Mouse (Mus musculus): ENCODE measurements around the gene Sp9.

Gene Sp9

DNA sequence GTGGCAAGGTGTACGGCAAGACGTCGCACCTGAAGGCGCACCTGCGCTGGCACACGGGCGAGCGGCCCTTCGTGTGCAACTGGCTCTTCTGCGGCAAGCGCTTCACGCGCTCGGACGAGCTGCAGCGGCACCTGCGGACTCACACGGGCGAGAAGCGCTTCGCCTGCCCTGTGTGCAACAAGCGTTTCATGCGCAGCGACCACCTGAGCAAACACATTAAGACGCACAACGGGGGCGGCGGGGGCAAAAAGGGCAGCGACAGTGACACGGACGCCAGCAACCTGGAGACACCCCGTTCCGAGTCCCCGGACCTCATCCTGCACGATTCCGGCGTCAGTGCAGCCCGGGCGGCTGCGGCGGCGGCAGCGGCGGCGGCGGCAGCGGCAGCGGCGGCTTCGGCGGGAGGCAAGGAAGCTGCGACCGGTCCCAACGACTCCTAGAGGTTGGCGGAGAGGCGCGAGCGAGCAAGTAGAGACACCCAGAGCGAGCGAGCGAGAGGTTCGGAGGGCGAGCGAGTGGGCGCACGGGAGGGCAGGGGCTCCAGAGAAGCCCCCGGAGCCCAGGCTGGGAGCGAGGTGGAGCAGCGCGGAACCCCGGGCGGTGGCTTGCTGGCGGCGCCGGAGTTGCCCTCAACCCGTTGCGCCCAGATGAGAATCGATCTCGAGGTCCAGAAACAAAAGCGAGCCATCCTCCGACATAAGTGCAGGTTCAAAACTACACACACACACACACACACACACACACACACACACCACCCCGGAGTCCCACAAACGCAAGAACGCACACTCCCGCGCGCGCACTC is 2.6 kb downstream of the Sp9 start:
- DNase-seq (ENCODE audit: low spot score): no peak

DNA sequence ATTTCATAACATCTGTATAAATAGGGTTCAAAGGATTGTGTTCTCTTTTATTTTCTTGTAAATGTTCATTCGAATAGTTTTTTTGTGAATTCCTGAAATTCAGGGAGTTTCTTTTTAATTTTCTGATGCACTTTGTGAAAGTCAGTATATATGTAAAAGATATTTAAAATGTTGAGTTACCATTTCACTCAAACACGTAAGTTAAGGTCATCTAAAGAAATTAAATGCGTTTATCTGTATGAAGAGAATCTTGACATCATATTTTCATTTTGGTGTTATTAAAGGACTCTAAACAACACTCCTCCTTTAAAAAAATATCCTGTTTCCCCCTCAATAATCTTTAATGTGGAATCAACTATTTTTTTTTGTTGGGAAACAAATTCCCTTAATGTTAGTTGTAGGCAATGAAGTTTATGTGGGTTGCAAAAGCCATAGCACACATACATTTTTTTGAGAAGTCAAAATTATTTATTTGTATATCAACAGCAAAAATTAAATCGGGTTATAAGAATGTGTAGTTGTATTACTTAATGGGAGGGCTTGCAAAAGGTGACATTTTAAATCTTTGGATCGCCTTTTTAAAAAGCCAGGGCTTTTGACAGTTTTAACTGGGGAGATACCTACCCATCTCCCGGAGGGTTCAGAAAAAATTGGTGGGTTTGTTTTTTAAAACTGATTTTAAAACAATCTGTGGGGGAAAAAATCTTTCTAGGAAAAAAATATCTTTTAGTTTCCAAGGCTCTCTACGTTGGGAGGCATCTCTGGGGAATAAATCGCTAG is 3.7 kb downstream of the Sp9 start:
- DNase-seq (ENCODE audit: low spot score): no peak

DNA sequence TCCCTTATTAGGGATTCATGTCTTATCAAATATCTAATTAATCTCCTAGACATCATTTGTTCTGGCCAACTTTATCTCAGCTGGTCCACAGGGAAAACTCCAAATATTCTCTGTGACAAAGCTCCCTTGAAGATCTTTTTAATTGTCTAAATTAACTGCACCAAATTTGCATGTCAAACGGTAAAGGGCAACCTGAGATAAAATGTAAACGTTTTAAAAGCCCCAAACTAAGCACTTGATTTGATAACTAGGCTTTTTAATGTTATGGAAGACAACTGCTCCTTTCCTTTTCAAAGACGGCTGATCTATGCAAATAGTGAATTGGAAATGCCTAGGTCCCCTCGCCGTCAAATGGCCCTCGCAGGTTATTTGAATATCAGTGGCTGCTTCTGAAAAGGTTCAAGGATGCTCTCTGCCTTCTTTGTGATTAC is 4.4 kb downstream of the Sp9 start:
- DNase-seq (ENCODE audit: low spot score): no peak

DNA sequence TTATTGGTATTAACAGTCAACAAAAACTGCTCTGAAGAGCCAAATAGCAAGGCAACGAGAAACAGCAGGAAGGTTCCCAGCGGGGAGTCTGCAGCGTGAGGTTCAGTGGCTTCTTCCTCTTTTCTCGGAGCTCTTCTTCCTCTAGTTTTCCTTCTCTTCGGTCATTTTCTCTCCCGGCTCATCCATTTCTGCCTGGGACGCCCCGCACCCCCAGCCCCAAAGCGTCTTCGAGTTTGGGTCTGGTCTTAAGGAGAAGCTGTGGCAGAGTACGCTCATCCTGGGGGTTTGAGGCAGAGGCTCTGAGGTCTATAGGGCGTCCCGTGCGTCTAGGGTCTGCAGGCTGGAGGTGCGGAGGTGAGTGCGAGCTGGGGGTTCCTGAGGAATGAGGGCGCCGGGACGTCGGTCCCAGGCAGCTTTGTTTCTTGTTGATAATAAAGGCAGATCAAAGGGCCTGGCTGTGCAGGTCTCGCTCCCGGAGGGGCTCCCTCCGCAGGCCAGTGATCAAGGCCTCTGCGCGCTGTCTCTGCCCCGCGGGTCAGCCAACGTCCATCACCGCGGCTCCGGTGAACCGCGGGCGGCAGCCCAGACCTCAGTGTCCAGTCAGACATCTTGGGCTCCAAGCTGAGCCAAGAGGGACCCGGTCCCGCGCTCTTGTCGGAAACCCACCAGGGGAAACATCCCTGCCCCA is 5.4 kb downstream of the Sp9 start:
- DNase-seq (ENCODE audit: low spot score): no peak

DNA sequence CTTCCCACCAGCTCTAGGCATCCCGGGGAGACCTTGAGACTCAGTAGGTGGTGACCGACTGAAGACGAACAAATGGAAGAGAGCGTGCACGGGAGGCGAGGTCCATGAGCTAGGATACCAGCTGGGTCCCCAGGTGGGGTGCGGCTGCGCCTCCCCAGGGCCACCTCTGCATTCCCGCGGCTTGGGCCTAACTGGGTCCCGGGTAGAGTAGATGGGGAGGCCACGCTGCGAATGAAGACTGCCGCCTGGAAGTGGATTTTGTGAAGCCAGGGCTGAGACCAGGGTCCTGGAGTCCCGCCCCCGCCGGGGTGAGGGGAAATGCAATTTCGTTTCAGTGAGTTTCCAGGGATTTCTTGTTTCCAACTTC is 6.0 kb downstream of the Sp9 start:
- DNase-seq (ENCODE audit: low spot score): no peak

DNA sequence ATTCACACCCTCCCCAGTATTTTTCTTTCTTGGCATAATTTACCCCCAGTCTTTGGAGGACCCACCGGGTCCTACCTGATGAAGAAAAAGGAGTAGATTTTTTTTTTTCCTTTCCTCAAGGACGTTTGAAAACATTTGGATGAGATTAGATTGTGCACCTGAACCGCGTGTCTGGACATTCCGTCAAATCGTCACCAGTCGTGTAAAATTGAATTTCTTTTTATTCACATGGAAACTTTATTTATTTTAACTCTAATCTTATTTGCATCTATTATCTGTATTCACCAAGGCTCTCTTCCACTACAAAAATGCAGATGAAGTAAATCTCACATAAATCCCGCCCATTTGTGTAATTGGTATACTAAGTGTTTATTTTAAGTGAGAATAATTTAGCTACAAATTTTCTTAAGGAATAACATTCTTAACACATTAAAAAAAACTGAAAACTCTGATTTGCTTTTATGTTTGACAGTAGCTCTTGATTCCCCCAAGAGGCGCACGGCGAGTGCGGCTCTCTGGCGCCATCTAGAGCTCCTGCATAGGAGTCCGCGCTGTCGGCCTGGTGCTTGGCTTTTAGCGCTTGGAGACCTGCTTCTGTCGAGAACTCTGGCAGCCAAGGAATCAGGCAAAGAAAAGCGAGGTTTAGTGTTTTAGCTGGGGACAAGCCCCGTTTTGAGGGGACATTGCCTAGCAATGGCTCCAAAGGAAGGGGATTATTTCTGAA is 6.6 kb downstream of the Sp9 start:
- DNase-seq (ENCODE audit: low spot score): peak; percentile 68

DNA sequence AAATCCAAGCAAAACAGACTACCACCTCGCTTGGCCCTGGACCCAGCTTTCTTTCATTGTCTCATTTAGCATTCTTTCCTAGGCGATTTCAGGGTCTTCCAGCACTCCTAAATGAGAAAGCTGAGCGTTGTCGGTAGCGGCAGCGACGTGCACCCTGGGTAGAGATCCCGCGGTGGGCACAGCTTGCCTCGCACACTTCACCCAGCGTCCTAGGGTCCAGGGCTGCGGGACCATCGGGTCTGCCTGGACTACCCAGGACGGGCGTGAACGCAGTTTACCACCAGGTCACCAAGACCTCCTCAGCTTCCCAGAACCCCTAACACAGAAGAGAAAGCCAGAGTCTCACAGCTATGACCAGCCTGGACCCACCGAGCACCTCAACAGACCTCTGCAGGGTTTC is 7.1 kb downstream of the Sp9 start:
- DNase-seq (ENCODE audit: low spot score): no peak

DNA sequence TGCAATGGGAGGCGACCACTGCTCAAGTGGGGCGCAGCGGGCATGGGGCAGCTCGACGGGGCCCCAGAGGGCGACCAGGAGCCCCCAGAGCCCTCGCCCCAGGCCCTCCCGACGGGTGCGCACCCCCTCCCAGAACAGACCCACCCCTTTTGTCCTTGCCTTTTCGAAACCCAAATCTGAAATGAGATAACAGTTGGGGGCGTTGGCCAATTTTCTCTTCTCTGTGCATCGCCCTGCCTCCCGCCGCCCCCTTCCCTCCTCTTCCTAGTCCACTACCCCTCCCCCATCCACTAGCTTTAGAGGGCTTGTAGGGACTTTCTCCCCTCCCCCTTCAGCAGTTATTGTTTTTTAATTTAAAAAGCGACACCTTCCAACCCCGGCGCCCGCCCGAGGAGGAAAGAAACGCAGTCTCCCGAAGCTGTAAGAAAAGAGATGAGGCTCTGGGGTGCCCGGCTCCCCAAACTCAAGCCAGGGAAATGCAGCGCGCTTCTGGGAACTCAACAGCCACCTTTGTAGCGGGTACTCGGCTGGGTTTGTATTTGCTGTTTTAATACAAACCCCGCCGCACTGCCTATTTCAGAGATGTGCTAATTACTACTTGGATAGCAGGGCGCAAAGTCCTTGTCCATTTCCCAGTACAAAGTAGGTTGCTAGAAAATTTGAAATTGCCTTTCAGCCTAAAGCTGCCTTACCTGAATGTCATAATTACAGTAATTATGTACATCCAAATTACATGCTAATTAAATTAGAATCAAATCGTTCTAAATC is 7.7 kb downstream of the Sp9 start:
- no peak for DNase-seq (ENCODE audit: low spot score)

DNA sequence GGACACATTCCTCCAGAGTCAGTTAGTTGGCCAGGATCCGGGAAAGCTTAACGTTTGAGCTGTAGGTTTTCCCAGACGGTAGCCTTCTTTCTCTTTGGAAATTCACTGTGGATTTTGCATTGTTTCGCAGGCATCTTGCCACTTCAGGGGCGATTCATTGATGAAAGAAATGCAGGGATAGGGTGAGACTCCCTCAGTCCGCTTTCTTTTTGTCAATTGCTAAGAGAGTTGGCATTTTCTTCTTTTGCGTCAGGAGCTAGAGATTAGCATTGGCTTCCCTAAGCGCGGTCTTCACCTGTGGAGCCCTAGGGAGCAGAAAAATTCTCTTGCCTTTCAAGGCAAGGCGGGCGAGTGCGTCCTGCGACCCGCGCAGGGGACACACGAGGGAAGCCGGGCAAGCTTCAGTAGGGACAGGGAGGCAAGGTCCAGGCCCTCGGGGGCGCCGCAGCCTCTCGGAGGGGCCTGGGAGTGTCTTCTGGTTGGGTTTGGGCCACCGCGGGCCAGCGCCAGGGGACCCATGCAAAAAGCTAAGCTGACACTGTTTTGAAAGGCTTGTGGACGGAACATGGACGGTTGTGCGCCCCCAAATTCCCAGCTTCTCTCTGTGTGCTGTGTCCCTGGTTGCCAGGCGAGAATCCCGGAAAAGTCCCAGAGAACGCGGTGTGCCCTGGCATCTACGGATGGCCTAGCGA is 8.8 kb downstream of the Sp9 start:
- DNase-seq (ENCODE audit: low spot score): no peak

DNA sequence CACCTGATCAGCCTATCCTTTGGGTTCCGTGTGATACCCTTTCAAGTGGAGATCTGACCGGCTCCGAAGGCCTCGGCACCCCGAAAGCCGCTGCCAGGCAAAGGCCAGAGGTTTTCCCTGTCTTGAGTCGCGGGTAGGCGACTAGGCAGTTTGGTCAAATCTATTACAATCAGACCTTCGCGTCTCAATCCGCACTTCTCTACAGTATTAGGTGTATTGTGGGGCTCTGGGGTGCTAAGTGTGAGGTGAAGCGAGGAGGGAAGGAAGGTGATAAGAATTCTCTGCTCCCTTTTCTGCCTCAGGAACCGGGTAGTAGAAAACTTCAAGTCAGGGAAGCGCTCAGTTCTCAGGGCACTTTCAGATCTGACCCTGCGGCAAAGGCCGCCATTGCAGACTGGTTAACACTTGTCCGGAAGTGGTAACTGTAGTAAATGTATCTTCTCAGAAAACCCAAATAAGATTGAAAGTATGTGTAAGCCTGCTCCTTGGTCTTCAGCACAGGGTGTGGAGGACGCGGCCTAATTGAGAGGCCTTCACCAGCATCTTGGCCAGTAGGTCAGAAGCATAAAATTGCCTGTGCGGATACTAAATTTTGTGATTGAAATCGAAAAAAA is 9.4 kb downstream of the Sp9 start:
- DNase-seq (ENCODE audit: low spot score): no peak

DNA sequence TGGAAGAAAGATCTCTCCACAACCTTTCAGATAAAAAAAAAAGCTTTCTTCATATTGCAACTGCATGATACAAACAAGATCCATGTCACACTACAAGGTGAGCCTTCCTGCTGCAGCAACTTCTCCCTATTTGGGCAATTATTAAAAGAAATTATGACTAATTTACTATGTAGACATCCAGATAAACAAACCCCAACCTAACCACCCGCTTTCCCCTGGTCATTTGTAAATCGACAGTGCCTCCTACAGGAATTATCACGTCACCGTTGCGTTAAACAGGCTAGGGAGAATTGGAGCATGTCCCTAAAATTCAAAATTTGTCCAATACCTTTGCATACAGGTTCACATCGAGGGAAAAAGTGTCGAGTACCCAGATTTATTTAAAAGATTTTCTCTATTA is 10.0 kb downstream of the Sp9 start:
- no peak for DNase-seq (ENCODE audit: low spot score)

DNA sequence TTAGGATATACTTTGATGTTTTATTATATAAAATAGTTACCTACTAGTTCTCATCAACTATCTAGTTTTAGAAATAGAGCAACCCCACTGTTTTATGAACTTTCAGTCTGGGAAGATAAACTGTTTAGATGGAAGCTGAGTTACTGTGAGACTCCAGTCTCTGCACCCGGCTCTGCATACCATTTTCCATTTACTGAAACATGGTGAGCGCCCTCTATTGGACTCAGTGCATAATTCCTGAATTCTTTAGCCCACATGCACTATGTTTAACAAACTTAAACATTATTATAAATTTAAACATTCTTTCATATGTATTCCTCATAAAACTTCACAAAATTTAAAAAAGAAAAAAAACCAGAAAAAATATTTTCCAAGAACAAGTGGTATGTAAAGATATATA is 13.9 kb downstream of the Sp9 start:
- DNase-seq (ENCODE audit: low spot score): no peak

DNA sequence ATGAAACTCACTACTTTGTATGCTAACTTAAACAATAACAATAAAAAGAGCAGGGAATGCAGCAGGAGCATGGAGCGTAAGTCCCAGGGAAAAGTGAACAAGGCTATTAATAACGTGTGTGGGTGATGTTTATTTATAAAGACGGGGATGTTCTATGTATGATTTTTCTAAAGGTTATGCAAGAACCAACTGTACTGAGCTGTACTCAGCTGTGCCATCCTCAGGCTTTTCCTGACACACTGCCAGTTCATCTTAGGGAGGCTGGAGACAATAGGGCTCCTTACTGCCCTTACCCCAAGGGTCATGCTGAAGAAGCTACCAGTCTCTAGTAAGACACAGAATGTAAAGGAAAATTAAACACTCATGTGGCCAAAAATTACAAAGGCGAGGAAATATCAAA is 19.4 kb downstream of the Sp9 start:
- DNase-seq (ENCODE audit: low spot score): no peak

DNA sequence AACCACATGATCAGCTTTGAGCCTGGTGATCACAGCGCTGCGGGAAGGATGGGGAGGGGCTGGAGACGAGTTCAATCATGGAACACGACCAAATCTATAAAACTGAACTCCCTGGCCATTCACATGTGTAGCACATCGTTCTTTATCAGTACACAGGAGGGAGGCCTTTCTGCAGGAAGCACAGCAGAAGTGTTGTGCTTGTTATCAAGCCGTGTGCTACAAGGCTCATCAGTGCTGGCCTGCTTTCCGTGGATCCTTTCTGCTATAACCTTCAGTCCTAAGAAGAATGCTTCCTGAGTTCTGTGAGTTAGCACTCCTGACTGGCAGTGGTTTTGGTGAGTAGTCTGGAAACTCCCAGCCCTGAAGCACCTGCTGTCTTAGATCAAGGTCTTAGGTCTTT is 23.3 kb downstream of the Sp9 start:
- DNase-seq (ENCODE audit: low spot score): no peak

DNA sequence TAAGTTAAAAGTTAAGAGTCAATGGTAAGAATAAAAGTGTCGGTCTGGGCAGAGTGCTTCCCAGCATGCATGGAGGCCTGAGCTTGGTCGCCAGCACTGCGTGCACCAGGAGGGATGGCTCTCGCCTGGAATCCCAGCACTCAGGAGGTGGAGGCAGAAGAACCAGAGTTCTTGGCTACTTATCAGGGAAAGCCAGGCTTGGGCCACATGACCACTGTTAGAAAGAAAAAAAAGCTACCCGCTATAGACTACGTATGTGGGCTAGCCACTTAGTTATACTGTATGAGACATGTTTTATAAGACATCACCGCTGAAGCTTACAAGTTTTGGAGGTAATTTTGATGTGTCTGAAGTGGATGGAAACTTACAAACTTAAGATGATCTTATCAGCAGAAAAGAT is 26.4 kb downstream of the Sp9 start:
- DNase-seq (ENCODE audit: low spot score): no peak

DNA sequence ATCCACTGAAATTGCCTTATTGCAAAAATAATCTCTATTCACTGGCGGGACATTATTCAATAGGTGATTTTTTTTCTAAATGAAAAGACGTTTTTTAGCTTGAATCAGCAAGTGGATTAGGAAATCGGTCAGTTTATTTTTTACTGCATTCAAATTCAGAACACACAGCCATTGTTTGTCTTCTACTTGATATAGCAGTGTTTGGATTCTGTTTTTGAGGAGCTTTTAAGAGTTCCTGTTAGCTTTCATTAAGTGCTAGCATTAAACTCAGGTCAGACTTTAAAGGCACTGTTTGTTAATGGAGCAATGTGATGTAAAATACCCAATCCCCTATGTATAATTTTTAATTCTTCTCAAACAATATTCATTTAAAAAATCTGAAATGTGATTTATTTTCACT is 27.1 kb downstream of the Sp9 start:
- no peak for DNase-seq (ENCODE audit: low spot score)

DNA sequence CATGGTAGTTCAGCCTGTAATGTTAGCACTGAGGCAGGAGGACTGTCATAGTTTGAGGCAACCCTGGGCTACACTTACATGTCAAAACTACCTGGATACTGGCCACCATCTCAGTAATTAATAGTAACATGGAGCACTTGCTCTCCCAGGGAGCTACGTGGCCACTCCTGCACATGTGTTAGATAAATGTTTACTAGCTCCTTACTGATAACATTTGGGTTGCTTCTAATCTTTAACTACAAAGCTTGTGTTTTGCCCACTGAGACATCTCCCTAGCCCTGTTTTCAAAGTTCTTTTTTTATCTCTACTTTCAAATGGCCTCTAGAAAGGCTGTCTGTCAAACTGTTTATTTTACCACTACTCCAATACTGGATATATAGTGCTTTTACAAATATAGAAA is 30.3 kb downstream of the Sp9 start:
- no peak for DNase-seq (ENCODE audit: low spot score)

DNA sequence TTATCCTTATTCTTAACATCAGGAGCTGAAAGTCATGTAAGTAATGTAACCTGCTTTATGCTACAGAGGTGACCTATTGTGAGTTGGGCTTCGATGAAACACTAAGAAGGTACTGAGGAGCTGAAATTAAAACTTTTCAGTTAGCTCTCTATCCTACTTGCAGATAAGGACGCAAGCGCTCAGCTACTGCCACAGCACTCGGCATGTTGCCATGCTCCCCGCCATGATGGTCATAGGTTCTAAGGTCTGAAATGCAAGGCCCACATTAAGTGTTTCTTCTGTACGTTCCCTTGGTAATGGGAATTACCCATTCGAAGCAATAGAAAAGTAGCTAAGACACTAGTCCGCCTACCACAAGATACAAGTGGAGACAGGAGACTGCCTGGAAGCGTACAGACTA is 31.0 kb downstream of the Sp9 start:
- DNase-seq (ENCODE audit: low spot score): no peak

DNA sequence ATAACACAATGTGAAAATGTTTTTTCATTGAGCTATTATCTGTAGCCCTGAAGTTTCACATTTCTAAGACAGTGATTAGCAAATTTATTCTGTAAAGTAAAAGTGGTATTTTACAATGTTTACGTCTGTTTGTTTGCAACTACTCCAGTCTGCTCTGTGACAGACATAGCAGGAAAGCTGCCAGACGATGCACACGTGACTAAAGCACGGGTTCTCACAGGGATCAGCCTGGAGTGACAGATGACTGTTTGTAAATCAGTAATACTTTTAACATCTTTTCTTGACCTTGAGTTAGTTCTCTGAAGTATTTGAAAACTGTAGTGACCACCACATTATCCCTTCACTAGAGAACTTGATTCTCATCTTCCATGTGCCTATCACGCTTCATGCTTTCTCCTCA is 32.8 kb downstream of the Sp9 start:
- no peak for DNase-seq (ENCODE audit: low spot score)

DNA sequence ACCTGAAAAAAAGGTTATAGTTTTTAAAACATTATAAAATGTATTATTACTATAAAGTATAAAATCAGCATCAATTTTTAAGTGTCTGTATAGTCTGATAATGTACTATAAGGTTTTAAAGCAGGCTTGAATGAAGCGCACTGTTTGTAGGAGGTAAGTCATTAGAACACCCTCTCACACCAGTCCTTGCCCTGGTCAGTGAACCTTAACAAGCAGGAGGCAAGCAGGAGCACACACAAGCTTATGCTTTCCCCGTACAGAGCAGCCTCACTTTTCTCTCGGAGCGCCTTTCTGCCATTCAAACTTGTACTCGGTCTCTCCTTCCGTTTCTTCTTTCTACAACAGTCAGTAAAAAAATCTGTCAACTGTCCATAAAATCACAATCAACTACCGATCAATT is 34.3 kb downstream of the Sp9 start:
- DNase-seq (ENCODE audit: low spot score): no peak

Measured in layer of hippocampus, adult 9-10 months (tissue).